In genomic region chr8:87489841-87490415, GRCm38 (mm10) we compare ENCODE assay signal across 16 mouse cellular contexts. TPM values are rescaled to one million over a fixed set of nuclear protein-coding genes. Genes with fewer than 3 reads are reported as not detected.
"Had no signal": no experiment of that assay in that cellular context is flagged by ENCODE, and none has a peak within 500 bp of the region (broad histone marks: within the 10 kb centered on the region; RNA-seq: fewer than 3 reads in every experiment).

No protein-coding gene starts in this region.

- H3K36me3 ChIP-seq: liver, embryonic 13.5 days had no signal

- H3K9ac ChIP-seq: liver, embryonic 13.5 days had no signal

- DNase-seq: kidney, postnatal 25 days; layer of hippocampus, postnatal 36 days; liver, embryonic 13.5 days; lung, adult 2 months; lung, postnatal 14 days; lung, postnatal 4 days; midbrain, embryonic 14.5 days; thymus, postnatal 25 days had no signal

- H3K4me1 ChIP-seq: liver, embryonic 13.5 days had no signal

- H3K4me2 ChIP-seq: liver, embryonic 13.5 days; midbrain, embryonic 11.5 days had no signal

- H3K9me3 ChIP-seq: liver, embryonic 13.5 days had no signal

- H3K27ac ChIP-seq: kidney, postnatal 0 days; left cerebral cortex, adult 2 months; liver, embryonic 13.5 days had no signal

- H3K4me3 ChIP-seq: left cerebral cortex, adult 2 months; liver, embryonic 13.5 days had no signal

- H3K27me3 ChIP-seq: liver, embryonic 13.5 days had no signal

RNA-seq across cellular contexts. Expression of gene Cbln1, which starts 17.5 kb away (rescaled TPM):
- total RNA-seq: liver, adult 2 months; megakaryocyte progenitor cell, adult 5-6 weeks; megakaryocyte-erythroid progenitor cell, adult 5-6 weeks had no signal
- polyA plus RNA-seq: liver, adult 2 months; liver, embryonic 16.5 days; lung, adult 2 months; lung, embryonic 16.5 days had no signal
